Mouse (Mus musculus): ENCODE data around the gene Slc28a1.

GRCm38 (mm10) chr7:81164411-81164810, 49.8 kb downstream of the Slc28a1 start:
- no peak for TF ChIP-seq POLR2A (IDR thresholded peaks at IDR 0.05; ENCODE audit: borderline replicate concordance, control insufficient read depth, low read depth, low read length)
- TF ChIP-seq CTCF (IDR thresholded peaks at IDR 0.05; ENCODE audit: control insufficient read depth, insufficient read depth, low read length): no peak
